Mouse (Mus musculus) neural tube, embryonic 15.5 days (tissue): ENCODE measurements around the gene Usf2. TPM values are rescaled to one million over a fixed set of nuclear protein-coding genes. Genes with fewer than 3 reads are reported as not detected.
"Not testable (repeated sequence)": the region's sequence is repeated elsewhere in the genome, so short reads cannot be mapped to it uniquely, and the experiment has no call there.

Source experiments
- ATAC-seq: fragments of 200-750 bp; cut with Nextera tagmentation; 2 replicates; pipeline ENCODE4 v1.8.0; 2017; ENCODE audit warnings: mild to moderate bottlenecking, moderate TSS enrichment, moderate library complexity; ENCODE audit not compliant: low FRiP score
- H3K27ac ChIP-seq: fragments of 300-500 bp; sonication (generic); replicated peaks from 2 replicates; pipeline ENCODE4 v1.5.1; 2015; ENCODE audit warnings: mild to moderate bottlenecking, inconsistent platforms
- H3K27me3 ChIP-seq: fragments of 300-500 bp; sonication (generic); replicated peaks from 2 replicates; pipeline ENCODE4 v1.6.1; 2015; ENCODE audit warnings: inconsistent platforms
- H3K36me3 ChIP-seq: fragments of 300-500 bp; sonication (generic); 2 replicates; pipeline ENCODE4 v1.6.1; 2015; ENCODE audit warnings: inconsistent platforms
- H3K4me1 ChIP-seq: fragments of 300-500 bp; sonication (generic); 2 replicates; pipeline ENCODE4 v1.6.1; 2015; ENCODE audit warnings: inconsistent platforms
- H3K4me2 ChIP-seq: fragments of 300-500 bp; sonication (generic); 2 replicates; pipeline ENCODE4 v1.6.1; 2015; ENCODE audit warnings: inconsistent platforms, mild to moderate bottlenecking, moderate library complexity
- H3K4me3 ChIP-seq: fragments of 300-500 bp; sonication (generic); replicated peaks from 2 replicates; pipeline ENCODE4 v1.5.1; 2015; ENCODE audit warnings: mild to moderate bottlenecking, inconsistent platforms
- H3K9ac ChIP-seq: fragments of 300-500 bp; sonication (generic); replicated peaks from 2 replicates; pipeline ENCODE4 v1.6.1; 2015; ENCODE audit warnings: mild to moderate bottlenecking, inconsistent platforms
- H3K9me3 ChIP-seq: fragments of 300-500 bp; sonication (generic); replicated peaks from 2 replicates; pipeline ENCODE4 v1.6.1; 2016; ENCODE audit warnings: inconsistent platforms
- WGBS: fragments of 180-500 bp; shearing (Covaris S2); methylation state at CpG from one replicate; pipeline ENCODE4 v1.1.7; 2015; ENCODE audit warnings: mixed read lengths; 5-methylcytosine and 5-hydroxymethylcytosine counted together
- polyA plus RNA-seq: library from polyadenylated mRNA; unstranded; fragments of >200 nt; fragmentation: Nextera tagmentation; extraction: Ambion mirVana; gene quantifications from 2 replicates; pipeline ENCODE4 v1.2.1, GENCODE M21; 2015

Gene Usf2
- polyA plus RNA-seq, 1 experiment from 2014 or later: 36.0 TPM

- peaks cover 43% of the 10 kb centered on the region for H3K4me1 ChIP-seq
- no peaks in the 10 kb centered on the region for H3K9me3 ChIP-seq
- H3K9ac ChIP-seq: peak overlapping the region; percentile 93
- peak; percentile 53 for ATAC-seq
- peak overlapping the region; percentile 99 for H3K27ac ChIP-seq
- peak overlapping the region; percentile 64 for H3K4me3 ChIP-seq
- no peaks in the 10 kb centered on the region for H3K27me3 ChIP-seq
- under 1% methylated on average over 43 of the region's 43 CpGs for WGBS
- peak overlapping the region; percentile 94 for H3K4me2 ChIP-seq
- H3K36me3 ChIP-seq: peaks cover 27% of the 10 kb centered on the region
These were observed 772 bp upstream of the Usf2 start for GRCm38 (mm10) chr7:30957367-30957783.

GRCm38 (mm10) chr7:30956357-30956751, 249 bp downstream of the Usf2 start:
- Histone ChIP-seq H3K9ac (peak overlapping the region; percentile 93), H3K27ac (peak overlapping the region; percentile 99), H3K4me2 (peak overlapping the region; percentile 94), H3K4me1 (peaks cover 47% of the 10 kb centered on the region), H3K27me3 (no peaks in the 10 kb centered on the region), H3K4me3 (peak overlapping the region; percentile 64), H3K9me3 (no peaks in the 10 kb centered on the region), H3K36me3 (peaks cover 37% of the 10 kb centered on the region)
- WGBS: 0% methylated on average over 20 of the region's 49 CpGs
- ATAC-seq: peak; percentile 51

- Histone ChIP-seq H3K36me3 (peaks cover 39% of the 10 kb centered on the region), H3K27ac (peak overlapping the region; percentile 99), H3K9me3 (no peaks in the 10 kb centered on the region), H3K4me2 (peak overlapping the region; percentile 94), H3K4me1 (peaks cover 47% of the 10 kb centered on the region), H3K4me3 (peak overlapping the region; percentile 64), H3K9ac (peak overlapping the region; percentile 93), H3K27me3 (no peaks in the 10 kb centered on the region)
- WGBS: under 1% methylated on average over 59 of the region's 64 CpGs
- peak; percentile 77 for ATAC-seq
These were observed 833 bp downstream of the Usf2 start for GRCm38 (mm10) chr7:30955584-30956356.

GRCm38 (mm10) chr7:30954971-30955520, 1.6 kb downstream of the Usf2 start:
- H3K4me1 ChIP-seq: peaks cover 43% of the 10 kb centered on the region
- no peaks in the 10 kb centered on the region for H3K9me3 ChIP-seq
- H3K9ac ChIP-seq: peak overlapping the region; percentile 93
- H3K4me3 ChIP-seq: peak overlapping the region; percentile 64
- peak overlapping the region; percentile 99; the same call in 1 of the 2 replicates for H3K27ac ChIP-seq
- H3K36me3 ChIP-seq: peaks cover 46% of the 10 kb centered on the region
- H3K27me3 ChIP-seq: no peaks in the 10 kb centered on the region
- 64% methylated on average over 12 of the region's 12 CpGs for WGBS
- peak overlapping the region; percentile 94 for H3K4me2 ChIP-seq
- ATAC-seq: no peak

GRCm38 (mm10) chr7:30954036-30954435, 2.6 kb downstream of the Usf2 start:
- 87% methylated on average over 3 of the region's 3 CpGs for WGBS
- H3K4me3 ChIP-seq: no peak overlapping the region
- H3K9me3 ChIP-seq: no peaks in the 10 kb centered on the region
- H3K4me1 ChIP-seq: peaks cover 42% of the 10 kb centered on the region
- no peak for ATAC-seq
- H3K27ac ChIP-seq: no peak overlapping the region
- H3K4me2 ChIP-seq: no peak overlapping the region
- peaks cover 55% of the 10 kb centered on the region for H3K36me3 ChIP-seq
- H3K9ac ChIP-seq: no peak overlapping the region
- no peaks in the 10 kb centered on the region for H3K27me3 ChIP-seq

GRCm38 (mm10) chr7:30953459-30953858, 3.1 kb downstream of the Usf2 start:
- Histone ChIP-seq H3K27ac (no peak overlapping the region), H3K4me1 (peaks cover 37% of the 10 kb centered on the region), H3K9ac (no peak overlapping the region), H3K36me3 (peaks cover 57% of the 10 kb centered on the region), H3K27me3 (no peaks in the 10 kb centered on the region), H3K4me3 (no peak overlapping the region), H3K9me3 (no peaks in the 10 kb centered on the region), H3K4me2 (no peak overlapping the region)
- WGBS: 92% methylated on average over 6 of the region's 6 CpGs
- no peak for ATAC-seq

GRCm38 (mm10) chr7:30952441-30953265, 4.0 kb downstream of the Usf2 start:
- 94% methylated on average over 16 of the region's 16 CpGs for WGBS
- H3K36me3 ChIP-seq: peaks cover 56% of the 10 kb centered on the region
- no peaks in the 10 kb centered on the region for H3K9me3 ChIP-seq
- H3K4me2 ChIP-seq: no peak overlapping the region
- ATAC-seq: no peak
- peaks cover 29% of the 10 kb centered on the region for H3K4me1 ChIP-seq
- H3K27ac ChIP-seq: no peak overlapping the region
- H3K27me3 ChIP-seq: no peaks in the 10 kb centered on the region
- H3K4me3 ChIP-seq: no peak overlapping the region
- H3K9ac ChIP-seq: no peak overlapping the region; the same call in 1 of the 2 replicates

- not testable (repeated sequence) for H3K27ac ChIP-seq, H3K9me3 ChIP-seq, ATAC-seq, H3K4me3 ChIP-seq, H3K4me2 ChIP-seq, H3K9ac ChIP-seq, H3K27me3 ChIP-seq
- 85% methylated on average over 3 of the region's 3 CpGs for WGBS
- H3K4me1 ChIP-seq: peaks cover 20% of the 10 kb centered on the region
- peaks cover 69% of the 10 kb centered on the region for H3K36me3 ChIP-seq
These were observed 6.7 kb downstream of the Usf2 start for GRCm38 (mm10) chr7:30949902-30950301.

- ATAC-seq: no peak
- H3K27me3 ChIP-seq: no peaks in the 10 kb centered on the region
- H3K27ac ChIP-seq: no peak overlapping the region
- H3K9me3 ChIP-seq: no peaks in the 10 kb centered on the region
- peaks cover 34% of the 10 kb centered on the region for H3K36me3 ChIP-seq
- no peaks in the 10 kb centered on the region for H3K4me1 ChIP-seq
- WGBS: 98% methylated on average over 7 of the region's 7 CpGs
- no peak overlapping the region for H3K9ac ChIP-seq
- H3K4me2 ChIP-seq: no peak overlapping the region
- no peak overlapping the region for H3K4me3 ChIP-seq
These were observed 10.7 kb downstream of the Usf2 start for GRCm38 (mm10) chr7:30945876-30946275.

- not testable (repeated sequence) for ATAC-seq, H3K4me2 ChIP-seq, H3K4me1 ChIP-seq, H3K4me3 ChIP-seq, H3K9ac ChIP-seq, H3K9me3 ChIP-seq, H3K27ac ChIP-seq, H3K27me3 ChIP-seq
- H3K36me3 ChIP-seq: peaks cover 30% of the 10 kb centered on the region
- 92% methylated on average over 7 of the region's 7 CpGs for WGBS
These were observed 11.1 kb downstream of the Usf2 start for GRCm38 (mm10) chr7:30945466-30945865.

GRCm38 (mm10) chr7:30944706-30945105, 11.9 kb downstream of the Usf2 start:
- not testable (repeated sequence) for H3K9me3 ChIP-seq, ATAC-seq, H3K4me1 ChIP-seq, H3K27me3 ChIP-seq, H3K9ac ChIP-seq, H3K27ac ChIP-seq, H3K4me2 ChIP-seq, H3K4me3 ChIP-seq
- WGBS: 71% methylated on average over 2 of the region's 2 CpGs
- H3K36me3 ChIP-seq: peaks cover 22% of the 10 kb centered on the region
